Mouse (Mus musculus): ENCODE measurements around the gene Rpl24. TPM values are rescaled to one million over a fixed set of nuclear protein-coding genes. Genes with fewer than 3 reads are reported as not detected.
"Not testable (repeated sequence)": the region's sequence is repeated elsewhere in the genome, so short reads cannot be mapped to it uniquely, and the experiment has no call there.

Gene Rpl24
- total RNA-seq, 2 experiments from 2014 or later, result 399 to 405 TPM

DNA sequence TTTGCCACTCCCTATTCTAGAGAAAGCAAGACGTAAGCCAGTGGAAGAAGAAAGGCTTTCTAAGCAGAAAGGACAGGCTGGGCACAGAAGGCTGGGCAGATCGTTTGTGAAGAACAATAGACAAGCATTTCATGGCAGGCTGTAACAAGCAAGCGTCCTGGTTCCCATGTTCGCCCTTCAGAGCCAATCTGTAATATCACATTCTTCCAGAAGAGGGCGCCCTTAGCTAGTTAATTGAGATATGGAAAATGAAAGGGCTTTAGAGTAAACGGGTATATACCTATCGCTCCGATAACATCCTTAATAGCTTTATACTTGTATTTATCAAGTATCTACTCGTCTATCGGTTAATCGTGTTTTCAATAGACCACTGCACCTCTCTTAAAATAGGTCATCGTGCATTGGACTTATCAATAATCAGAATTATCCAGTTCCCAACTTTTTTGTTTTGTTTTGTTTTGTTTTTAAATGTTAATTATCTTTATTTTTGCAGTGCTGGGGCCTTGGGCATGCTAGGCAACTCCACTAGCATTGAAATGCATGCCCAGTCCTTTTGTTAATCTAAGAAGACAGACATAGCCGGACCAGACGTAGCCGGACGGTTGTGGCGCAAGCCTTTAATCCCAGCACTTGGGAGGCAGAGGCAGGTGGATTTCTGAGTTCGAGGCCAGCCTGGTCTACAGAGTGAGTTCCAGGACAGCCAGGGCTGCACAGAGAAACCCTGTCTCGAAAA is 15.0 kb upstream of the Rpl24 start:
- peak overlapping the region; percentile 45 for H3K4me3 ChIP-seq

DNA sequence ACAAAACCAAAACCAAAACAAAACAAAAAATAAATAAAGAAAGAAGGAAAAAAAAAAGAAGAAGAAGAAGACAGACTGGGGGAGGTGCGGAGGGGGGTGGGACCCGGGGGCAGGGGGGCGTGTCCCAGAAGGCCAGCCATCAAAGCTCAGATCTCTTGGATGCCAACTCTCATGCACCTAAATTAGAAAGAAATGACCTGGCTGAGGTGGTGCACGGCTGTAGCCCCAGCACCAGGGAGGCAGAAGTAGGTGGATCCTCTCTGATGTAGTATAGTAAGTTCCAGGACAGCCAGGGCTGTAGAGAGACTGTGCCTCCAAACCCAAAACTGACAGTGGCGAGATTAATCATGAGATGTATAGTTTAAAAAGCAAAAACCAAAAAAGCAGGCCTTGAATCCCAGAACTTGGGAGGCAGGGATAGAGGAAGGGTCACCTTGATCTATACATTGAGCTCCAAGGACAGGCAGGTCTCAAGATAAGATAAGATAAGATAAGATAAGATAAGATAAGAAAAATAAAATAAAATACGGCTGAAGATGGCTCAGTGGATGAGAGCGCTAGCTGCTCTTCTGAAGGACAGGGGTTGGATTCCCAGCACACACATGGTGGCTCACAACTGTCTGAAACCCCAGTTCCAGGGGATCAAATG is 14.3 kb upstream of the Rpl24 start:
- TF ChIP-seq CTCF (conservative IDR thresholded peaks at IDR 0.05), result no peak
- DNase-seq (ENCODE audit: low spot score in 2 of 2), result no peak
- Histone ChIP-seq H3K27ac (no peak overlapping the region), H3K4me3 (no peak overlapping the region)

More for the DNA sequence above, 15.0 kb upstream of the Rpl24 start:
- peak; percentile 94 for TF ChIP-seq CTCF (conservative IDR thresholded peaks at IDR 0.05)
- DNase-seq (ENCODE audit: low spot score in 2 of 2), result peak; percentile 78 to 91
- peak overlapping the region; percentile 69 for H3K27ac ChIP-seq

DNA sequence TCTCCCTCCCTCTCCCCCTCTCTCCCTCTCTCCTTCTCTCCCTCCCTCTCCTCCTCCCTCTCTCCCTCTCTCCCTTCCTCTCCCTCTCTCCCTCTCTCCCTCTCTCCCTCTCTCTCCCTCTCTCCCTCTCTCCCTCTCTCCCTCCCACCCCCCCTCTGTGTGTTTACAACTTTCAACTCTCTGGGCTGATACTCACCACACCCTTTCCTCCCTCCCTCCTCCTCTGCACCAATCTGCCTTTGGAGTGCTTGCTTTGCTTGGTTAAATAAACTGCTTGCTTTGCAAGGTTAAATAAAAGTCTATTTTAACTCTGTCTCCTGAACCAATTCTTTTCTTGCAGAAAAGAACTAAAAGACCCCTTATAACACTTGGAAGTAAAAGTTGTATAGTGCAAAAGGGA is 13.3 kb upstream of the Rpl24 start:
- no peak for TF ChIP-seq CTCF (conservative IDR thresholded peaks at IDR 0.05)
- DNase-seq (ENCODE audit: low spot score in 2 of 2), result no peak
- no peak overlapping the region for H3K27ac ChIP-seq
- H3K4me3 ChIP-seq, result no peak overlapping the region

DNA sequence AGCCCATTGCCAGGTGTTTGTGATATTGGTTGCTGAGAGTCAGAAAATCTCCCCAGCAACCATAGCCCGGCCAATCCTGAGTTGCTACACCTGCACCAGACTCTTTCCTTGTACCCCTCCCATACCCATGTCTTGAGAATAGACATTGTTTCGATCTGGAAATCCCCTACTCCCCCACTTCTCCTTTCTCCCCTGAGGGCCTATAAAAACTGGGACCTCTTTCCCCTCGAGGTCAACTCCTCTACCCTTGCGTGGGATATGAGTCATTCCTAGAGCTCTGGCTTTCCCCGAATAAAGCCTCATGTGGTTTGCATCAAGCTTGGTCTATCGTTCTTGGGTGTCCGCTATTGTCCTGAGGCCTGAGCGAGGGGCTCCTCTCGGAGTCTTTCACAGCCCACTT is 11.9 kb upstream of the Rpl24 start:
- DNase-seq (ENCODE audit: low spot score in 2 of 2); H3K4me3 ChIP-seq; H3K27ac ChIP-seq: not testable (repeated sequence)

DNA sequence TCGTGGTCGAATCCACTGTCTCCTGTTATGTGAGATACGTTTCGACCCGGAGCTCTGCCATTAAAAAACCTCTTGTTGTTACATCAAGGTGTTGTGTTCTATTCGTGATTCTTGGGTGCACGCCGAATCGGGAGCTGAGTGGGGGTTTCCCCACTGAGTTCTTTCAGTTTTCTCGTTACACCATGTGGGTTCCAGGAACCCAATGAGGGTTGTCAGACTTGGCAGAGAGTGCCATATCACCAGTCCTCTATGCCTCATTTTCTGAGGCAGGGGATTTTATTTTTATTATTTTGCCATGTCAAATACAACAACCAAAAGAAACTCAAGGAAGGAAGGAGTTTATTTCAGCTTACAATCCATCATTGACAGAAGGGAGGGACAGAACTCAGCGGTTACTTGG is 3.0 kb upstream of the Rpl24 start:
- peak overlapping the region; percentile 82 for H3K27ac ChIP-seq
- not testable (repeated sequence) for DNase-seq (ENCODE audit: low spot score in 2 of 2); H3K4me3 ChIP-seq

DNA sequence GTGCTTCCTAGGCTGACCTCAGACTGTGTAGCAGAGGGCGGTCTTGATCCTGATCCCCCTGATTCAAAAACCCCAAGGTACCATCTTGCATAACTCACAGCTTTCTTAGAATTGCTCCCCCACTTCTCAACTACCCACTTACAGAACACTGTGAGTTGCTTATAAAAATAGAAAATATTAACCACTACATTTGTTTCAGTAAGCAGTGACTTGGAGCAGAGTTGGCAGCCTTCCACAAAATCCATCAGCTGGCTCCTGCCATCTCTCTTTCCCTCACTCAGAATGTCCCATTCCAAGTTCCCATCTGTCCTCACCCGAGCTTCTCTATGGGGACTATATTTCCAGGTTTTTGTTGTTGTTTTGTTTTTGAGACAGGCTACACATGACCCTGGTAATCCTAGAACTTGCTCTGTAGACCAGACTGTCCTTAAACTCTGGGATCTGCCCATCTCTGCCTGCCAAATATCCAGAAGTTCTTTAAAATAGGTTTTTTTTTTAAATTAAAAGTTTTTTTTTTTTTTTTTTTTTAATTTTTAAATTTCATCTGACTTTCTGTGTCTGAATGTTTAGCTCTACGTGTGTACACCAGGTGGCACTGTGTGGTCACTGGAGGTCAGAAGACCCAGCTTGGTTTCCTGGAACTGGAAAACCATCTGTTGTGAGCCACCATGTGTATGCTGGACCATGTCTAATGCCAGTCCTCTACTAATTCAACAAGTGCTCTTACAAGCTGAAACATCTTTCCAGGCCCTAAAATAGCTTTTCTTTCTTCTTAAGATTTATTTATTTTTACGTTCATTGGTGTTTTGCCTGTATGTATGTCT is 1.7 kb upstream of the Rpl24 start:
- no peak overlapping the region for H3K4me3 ChIP-seq
- peak; percentile 58 to 79 for DNase-seq (ENCODE audit: low spot score in 2 of 2)
- peak overlapping the region; percentile 82 for H3K27ac ChIP-seq
- peak; percentile 66 for TF ChIP-seq CTCF (conservative IDR thresholded peaks at IDR 0.05)

DNA sequence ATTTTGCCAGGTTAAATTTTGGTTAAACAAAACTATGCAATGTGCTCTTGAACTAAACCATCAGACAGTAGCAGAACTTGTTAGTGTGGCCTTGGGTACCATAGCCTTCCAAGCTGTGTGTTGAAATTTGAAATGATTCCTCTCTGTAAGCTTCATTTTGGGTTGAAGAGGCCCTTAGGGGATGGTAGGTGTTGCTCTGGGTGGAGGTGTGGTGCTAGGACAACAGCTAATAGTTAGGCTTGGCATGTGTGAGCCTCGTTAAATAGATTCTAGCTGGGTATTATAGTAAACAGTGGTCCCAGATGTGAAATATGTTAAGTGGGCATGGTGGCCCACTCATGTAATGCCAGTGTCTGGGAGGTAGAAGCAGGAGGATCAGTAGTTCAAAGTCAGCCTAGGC is 1.1 kb downstream of the Rpl24 start:
- H3K27ac ChIP-seq, result peak overlapping the region; percentile 84
- TF ChIP-seq CTCF (conservative IDR thresholded peaks at IDR 0.05), result no peak

DNA sequence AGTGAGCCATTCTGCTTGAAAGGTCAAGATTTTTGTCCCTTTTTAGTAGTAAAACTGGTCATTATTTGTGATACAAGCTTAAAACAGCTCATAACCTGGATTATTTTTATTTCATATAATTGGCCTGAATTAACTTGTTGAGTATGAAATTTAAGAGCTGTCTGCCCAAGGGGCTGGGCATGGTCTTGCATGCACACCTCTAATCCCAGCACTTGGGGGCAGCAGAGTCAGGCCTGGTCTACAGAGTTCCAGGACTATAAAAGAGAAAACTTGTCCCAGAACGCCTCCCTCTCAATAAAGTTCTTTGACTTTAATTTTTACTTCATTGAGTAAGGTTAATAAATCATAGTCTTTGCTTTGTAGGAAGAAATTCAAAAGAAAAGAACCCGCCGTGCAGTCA is 3.1 kb downstream of the Rpl24 start:
- TF ChIP-seq CTCF (conservative IDR thresholded peaks at IDR 0.05), result peak; percentile 82
- Histone ChIP-seq H3K4me3 (no peak overlapping the region), H3K27ac (no peak overlapping the region)
- no peak for DNase-seq (ENCODE audit: low spot score in 2 of 2)

More for the DNA sequence above, 1.1 kb downstream of the Rpl24 start:
- peak overlapping the region; percentile 84 for H3K4me3 ChIP-seq
- DNase-seq (ENCODE audit: low spot score in 2 of 2), result no peak

DNA sequence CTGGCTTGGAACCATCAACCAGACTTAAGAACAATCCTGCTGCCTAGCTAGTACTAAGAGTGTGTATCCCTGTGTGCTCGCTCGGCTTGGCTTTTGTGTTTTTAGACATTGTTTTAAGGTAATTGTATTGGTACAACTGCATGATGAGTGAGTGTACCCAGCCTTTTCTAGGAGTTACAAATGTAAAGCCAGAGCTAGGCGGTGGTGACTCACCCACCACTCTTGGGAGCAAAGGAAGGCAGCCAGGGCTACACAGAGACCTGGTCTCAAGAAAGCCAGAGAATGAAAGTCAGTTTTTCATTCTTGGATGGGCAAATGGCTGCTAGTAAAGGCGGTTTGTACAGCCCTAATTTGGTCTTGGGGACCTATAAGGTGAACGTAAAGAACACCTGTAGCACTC is 4.3 kb downstream of the Rpl24 start:
- Histone ChIP-seq H3K4me3 (no peak overlapping the region), H3K27ac (no peak overlapping the region)
- no peak for DNase-seq (ENCODE audit: low spot score in 2 of 2)
- TF ChIP-seq CTCF (conservative IDR thresholded peaks at IDR 0.05), result no peak

DNA sequence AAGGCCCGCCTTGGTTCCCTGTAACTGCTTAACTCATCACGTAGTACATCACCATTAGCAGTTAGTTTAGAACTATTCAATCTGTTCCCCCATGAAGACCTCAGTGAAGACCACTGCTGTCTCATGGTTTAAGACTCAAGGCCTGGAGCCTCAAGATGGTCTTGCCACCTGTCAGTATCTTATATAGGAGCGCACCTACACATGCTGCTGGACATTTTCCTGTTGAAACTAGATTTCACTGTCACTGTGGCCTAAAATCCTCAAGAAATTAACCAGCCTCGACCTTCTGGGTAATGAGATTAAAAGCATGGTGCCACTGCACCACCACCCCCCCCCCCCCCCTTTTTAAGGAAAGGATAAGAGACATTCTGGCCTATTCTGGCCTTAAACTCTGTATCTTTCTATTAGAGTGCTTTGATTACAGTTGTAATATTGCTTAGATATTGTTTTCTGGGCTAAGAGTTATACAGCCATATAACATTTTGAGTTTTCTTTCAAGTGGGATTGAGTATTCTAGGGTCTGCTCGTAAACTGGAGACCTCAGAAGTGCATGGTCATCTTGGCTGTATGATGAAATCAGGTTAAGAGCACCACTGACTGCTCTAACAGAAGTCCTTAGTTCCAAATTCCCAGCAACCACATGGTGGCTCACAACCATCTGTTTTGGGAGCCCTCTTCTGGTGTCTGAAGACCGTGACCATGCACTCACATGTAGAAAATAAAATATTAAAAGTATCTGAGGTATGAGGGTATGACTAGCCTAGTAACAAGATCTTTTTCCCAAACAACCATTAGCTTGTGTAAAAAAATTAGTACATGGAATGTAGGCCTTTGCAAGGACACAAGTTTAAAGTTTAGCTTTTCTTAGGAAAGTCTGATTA is 5.9 kb downstream of the Rpl24 start:
- H3K27ac ChIP-seq, result no peak overlapping the region
- no peak for DNase-seq (ENCODE audit: low spot score in 2 of 2)

DNA sequence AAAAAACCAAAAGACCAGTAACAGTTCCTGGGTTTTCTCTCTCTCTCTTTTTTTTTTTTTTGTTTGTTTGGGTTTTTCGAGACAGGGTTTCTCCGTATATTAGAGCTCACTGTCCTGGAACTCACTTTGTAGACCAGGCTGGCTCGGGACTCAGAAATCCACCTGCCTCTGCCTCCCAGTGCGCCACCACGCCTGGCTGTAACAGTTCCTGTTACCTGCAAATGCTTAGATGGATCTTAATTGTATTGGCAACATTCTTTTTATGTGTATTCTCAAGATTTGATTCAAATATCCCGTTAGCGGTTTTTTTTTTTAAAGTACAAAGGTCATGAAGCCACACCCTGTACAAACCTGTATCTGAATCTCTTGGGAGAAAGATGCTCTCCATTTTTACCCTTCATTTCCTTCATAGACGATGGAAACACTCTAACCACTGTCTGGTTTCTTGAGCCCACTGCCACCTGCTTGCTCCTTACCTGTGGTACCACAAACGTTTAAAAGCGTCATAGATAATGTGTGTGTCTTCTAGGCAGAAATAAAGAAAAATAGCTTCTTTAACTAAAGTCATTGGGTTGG is 6.6 kb downstream of the Rpl24 start:
- no peak for TF ChIP-seq CTCF (conservative IDR thresholded peaks at IDR 0.05)
- no peak for DNase-seq (ENCODE audit: low spot score in 2 of 2)
- Histone ChIP-seq H3K4me3 (peak overlapping the region; percentile 77), H3K27ac (peak overlapping the region; percentile 95)

More for the DNA sequence above, 5.9 kb downstream of the Rpl24 start:
- TF ChIP-seq CTCF (conservative IDR thresholded peaks at IDR 0.05), result 0 out of 2 replicates have a peak, but pooled peaks have one; percentile 16
- H3K4me3 ChIP-seq, result no peak overlapping the region

All from layer of hippocampus, adult 2 months (tissue).